Mouse (Mus musculus) megakaryocyte, embryonic 14.5 days (primary cell): ENCODE measurements at regions not wholly inside any gene's neighbourhood (a gene's known extent, or its start where the extent isn't known, plus 50 kb on each side); places are given as distances from the start of the nearest gene placed in this dataset.

Experiments
- H3K27me3 ChIP-seq: replicated peaks from 2 replicates; pipeline ENCODE3; 2012; ENCODE audit warnings: inconsistent platforms
- H3K36me3 ChIP-seq: replicated peaks from 2 replicates; pipeline ENCODE3; 2012; ENCODE audit warnings: low read length, inconsistent platforms, mixed read lengths
- H3K4me1 ChIP-seq: 2 replicates; pipeline ENCODE4 v1.6.1; 2012; ENCODE audit warnings: inconsistent platforms
- H3K4me3 ChIP-seq: replicated peaks from 2 replicates; pipeline ENCODE3; 2012; ENCODE audit warnings: moderate library complexity, mild to moderate bottlenecking, inconsistent platforms
- H3K9me3 ChIP-seq: 2 replicates; pipeline ENCODE4 v1.6.1; 2012; ENCODE audit warnings: inconsistent platforms
- FLI1 ChIP-seq: IDR thresholded peaks from 2 replicates; pipeline ENCODE4 v1.6.1; 2012; ENCODE audit warnings: low read length, inconsistent platforms, mixed read lengths
- GATA1 ChIP-seq: IDR thresholded peaks from 3 replicates; pipeline ENCODE4 v1.6.1; 2012; ENCODE audit warnings: mixed read lengths, low read length, inconsistent platforms, borderline replicate concordance

DNA sequence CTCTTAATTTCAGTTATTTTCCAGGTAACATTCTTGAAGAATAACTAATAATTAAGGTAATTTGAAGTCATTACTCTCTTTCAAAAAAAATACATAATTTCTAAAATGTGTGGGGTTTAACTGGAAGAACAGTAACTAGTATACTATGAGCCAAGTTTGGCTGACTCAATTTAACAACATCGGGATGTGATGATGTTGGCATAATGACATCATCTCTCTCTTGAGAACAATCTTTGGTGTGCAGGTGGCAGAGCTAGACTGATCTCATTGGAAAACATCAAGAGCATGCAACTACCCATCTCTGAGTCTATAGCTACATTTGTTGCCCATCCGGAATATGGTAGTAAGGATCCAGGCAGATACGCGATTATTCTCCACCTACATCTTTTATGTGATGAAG lies 1251.7 kb upstream of the Zeb2 start:
- Histone ChIP-seq H3K36me3 (no peaks in the 10 kb centered on the region), H3K9me3 (no peaks in the 10 kb centered on the region), H3K4me1 (peaks cover 11% of the 10 kb centered on the region), H3K27me3 (no peaks in the 10 kb centered on the region), H3K4me3 (no peak overlapping the region)
- TF ChIP-seq GATA1: no peak
- no peak for TF ChIP-seq FLI1

DNA sequence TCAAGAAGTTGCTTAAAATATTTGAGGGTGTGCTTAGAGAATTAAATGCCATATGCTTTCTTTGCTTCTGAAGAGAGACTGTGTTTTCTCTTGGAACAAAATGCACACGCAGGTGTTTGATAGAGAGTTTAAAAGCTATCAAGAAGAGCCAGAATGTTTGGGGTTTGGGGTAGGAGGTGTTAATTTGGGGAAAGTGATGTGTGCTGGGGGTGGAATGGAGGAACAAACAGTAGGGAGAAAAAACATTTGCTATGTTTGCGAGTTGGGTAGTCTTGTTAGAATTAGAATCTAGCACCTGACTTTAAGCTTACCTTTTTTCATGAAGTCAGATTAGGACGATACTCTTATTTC lies 1248.9 kb upstream of the Zeb2 start:
- no peaks in the 10 kb centered on the region for H3K27me3 ChIP-seq
- H3K36me3 ChIP-seq: no peaks in the 10 kb centered on the region
- no peaks in the 10 kb centered on the region for H3K9me3 ChIP-seq
- H3K4me3 ChIP-seq: no peak overlapping the region
- TF ChIP-seq GATA1: no peak
- no peak for TF ChIP-seq FLI1
- peaks cover 10% of the 10 kb centered on the region for H3K4me1 ChIP-seq

DNA sequence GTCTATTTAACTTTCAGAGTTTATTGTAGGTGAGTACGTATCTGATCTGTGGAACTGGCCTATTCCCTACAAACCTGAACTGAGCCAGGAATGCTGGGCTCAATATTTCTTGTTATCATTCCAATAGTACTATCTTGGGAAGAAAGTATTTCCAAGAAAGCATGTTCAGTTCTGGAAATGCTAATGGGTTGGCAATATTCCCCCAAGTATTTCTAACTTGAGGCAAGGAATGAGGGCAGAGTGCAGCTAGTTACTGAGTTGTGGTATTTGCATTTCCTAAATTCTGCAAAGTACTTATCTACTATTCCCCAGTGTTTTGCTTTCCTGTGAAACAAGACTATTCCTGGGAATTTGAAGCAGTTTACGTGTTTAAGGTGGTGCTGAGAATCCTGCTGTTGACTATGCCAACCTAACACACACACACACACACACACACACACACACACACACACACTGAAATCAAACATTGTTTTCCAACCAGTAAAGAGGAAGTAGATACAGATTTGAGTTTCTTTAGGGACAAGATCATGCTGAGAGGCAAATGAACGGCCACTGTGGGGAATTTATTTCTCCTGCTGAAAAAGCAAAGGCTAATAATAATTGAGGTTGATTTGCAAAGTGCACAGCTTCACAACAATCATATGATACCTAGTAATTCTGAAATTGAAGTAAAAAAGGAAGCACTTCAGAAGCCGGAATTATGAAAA lies 1248.4 kb upstream of the Zeb2 start:
- H3K9me3 ChIP-seq: no peaks in the 10 kb centered on the region
- no peaks in the 10 kb centered on the region for H3K36me3 ChIP-seq
- TF ChIP-seq FLI1 (no peak), GATA1 (no peak)

DNA sequence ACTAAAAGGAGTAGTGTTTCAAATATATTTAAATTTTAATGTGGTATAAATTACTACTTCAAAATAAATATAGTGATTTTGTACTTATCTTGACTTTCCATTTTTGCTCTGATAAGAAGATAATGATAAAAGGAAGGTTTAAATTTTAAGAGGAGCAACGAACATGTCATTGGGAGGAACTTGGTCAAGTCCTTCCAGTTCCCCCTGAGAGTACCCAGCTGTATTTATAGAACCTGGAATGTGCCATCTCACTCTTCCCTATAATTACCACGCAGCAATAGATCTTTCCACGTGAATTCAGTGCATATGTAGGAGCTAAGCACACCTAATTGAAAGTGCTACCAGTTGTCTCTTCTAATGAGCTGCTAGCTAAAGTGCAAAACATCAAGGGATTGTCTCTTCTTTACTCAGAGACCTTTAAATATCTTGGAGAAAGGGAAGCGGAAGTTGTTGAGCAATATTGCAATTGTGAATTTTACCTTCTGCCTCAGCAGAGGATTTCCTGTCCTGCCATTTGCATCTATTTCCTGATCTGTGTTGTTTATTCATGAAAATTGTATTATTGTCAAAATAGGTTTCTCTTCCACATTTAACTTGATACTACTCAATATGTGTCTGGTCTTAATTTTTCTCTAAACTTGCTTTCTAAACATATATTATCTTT lies 1243.0 kb upstream of the Zeb2 start:
- TF ChIP-seq GATA1 (no peak), FLI1 (no peak)
- H3K4me1 ChIP-seq: 0 out of 2 replicates have a peak, but pooled peaks cover 3% of the 10 kb centered on the region

More for the DNA sequence above, 1248.4 kb upstream of the Zeb2 start:
- Histone ChIP-seq H3K4me3 (no peak overlapping the region), H3K27me3 (no peaks in the 10 kb centered on the region), H3K4me1 (peaks cover 5% of the 10 kb centered on the region)

DNA sequence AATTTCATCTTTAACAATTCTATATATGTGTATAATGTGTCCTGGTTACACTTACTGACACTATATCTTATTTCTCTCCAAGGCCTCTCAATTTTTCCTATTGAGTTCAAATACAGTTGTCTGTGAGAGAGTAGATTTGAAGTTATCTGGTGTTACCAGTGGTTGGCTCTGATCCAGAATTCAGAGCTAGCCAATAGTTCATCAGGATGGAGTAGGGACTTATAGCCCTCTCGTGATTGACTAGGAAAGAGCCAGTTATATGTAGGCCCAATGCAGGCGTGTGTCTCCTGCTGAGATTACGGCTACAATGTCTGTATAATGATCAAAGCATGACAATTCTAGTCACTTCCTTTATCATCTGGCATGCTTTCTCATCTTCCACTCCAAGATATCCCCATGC lies 1241.0 kb upstream of the Zeb2 start:
- Histone ChIP-seq H3K4me1 (0 out of 2 replicates have a peak, but pooled peaks cover 3% of the 10 kb centered on the region), H3K9me3 (no peaks in the 10 kb centered on the region), H3K36me3 (no peaks in the 10 kb centered on the region), H3K4me3 (no peak overlapping the region), H3K27me3 (no peaks in the 10 kb centered on the region)
- TF ChIP-seq GATA1: no peak
- no peak for TF ChIP-seq FLI1

More for the DNA sequence above, 1243.0 kb upstream of the Zeb2 start:
- no peaks in the 10 kb centered on the region for H3K36me3 ChIP-seq
- no peaks in the 10 kb centered on the region for H3K9me3 ChIP-seq
- H3K4me3 ChIP-seq: no peak overlapping the region
- no peaks in the 10 kb centered on the region for H3K27me3 ChIP-seq

DNA sequence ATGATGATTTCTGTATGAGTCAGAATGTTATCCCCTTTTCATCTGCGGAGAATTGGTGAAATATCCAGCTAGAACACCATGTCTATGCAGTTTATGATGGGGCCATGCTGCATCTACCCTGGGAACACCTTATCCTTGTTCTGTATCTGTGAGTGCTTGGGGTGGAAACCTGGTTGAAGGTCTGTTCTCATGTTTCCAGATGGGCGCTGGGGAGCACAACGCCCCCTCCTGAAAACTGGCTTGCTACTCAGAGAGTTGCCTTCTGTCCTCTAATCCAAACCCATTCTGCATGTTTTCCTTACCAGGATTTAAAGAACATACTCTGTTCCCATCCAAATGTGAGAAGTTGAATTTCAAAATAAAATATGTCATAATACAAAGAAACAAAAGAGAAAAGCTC lies 1239.5 kb upstream of the Zeb2 start:
- H3K9me3 ChIP-seq: no peaks in the 10 kb centered on the region
- no peaks in the 10 kb centered on the region for H3K36me3 ChIP-seq
- no peak overlapping the region for H3K4me3 ChIP-seq
- TF ChIP-seq GATA1 (no peak), FLI1 (no peak)
- H3K27me3 ChIP-seq: no peaks in the 10 kb centered on the region
- 0 out of 2 replicates have a peak, but pooled peaks cover 3% of the 10 kb centered on the region for H3K4me1 ChIP-seq

DNA sequence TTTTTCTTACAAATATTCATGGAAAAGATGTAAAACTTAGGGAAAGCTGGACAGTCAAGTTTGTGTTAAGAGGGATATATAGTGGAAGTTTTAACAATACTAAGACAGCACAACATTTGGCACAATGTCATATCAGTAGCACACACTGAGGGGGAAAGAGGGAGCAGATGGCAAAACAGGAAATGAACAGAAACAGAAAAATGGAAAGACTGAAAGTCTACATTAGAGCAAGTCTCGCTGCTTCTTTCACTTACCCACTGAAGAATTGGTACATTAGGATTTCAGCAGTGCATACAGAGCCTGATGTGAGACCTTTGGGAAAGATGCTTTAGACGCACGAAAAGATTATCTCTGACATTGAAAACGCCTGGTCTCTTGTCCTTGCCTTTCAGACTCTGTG lies 1223.5 kb upstream of the Zeb2 start:
- H3K4me1 ChIP-seq: no peaks in the 10 kb centered on the region
- H3K27me3 ChIP-seq: no peaks in the 10 kb centered on the region
- no peak overlapping the region for H3K4me3 ChIP-seq
- no peaks in the 10 kb centered on the region for H3K9me3 ChIP-seq
- no peaks in the 10 kb centered on the region for H3K36me3 ChIP-seq
- TF ChIP-seq GATA1 (no peak), FLI1 (no peak)

DNA sequence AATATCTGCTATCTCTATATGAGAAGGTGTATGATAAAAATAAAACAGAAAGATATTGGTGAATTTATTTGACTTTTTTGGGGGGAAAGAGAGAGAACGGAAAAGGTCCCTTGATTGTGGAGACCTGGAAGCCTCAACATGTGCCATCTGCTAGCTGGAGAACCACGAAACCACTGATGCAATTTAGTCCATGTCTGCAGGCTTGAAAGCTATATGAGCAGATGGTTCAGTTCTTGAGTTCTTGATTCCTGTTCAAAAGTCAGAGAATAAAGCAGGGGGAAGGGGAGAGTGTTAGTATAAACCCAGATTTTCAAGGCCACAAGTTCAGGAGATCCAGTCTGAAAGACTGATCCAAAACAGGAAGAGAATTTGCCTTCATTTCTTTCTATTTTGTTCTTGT lies 1199.5 kb upstream of the Zeb2 start:
- no peak for TF ChIP-seq FLI1
- no peak for TF ChIP-seq GATA1
- Histone ChIP-seq H3K4me1 (no peaks in the 10 kb centered on the region), H3K36me3 (no peaks in the 10 kb centered on the region), H3K27me3 (no peaks in the 10 kb centered on the region), H3K4me3 (no peak overlapping the region), H3K9me3 (no peaks in the 10 kb centered on the region)

DNA sequence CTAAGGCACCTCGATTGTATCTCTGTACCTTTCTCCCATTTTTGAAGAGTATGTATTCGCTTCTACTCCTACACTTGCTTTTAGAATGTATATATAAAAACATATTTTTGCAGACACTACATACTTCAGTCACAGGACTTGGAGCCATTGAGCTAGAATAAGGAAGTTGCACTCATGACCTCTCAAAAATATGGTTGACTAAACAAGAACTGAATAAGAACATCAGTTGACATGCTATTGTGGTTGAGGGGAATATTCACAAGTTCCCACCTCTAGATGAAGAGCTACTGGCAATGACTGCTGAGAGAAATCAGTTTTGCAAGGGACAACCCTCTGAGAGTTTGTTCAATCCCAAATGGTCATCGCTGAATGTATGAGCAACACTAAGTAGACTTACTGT lies 1198.0 kb upstream of the Zeb2 start:
- no peaks in the 10 kb centered on the region for H3K4me1 ChIP-seq
- H3K4me3 ChIP-seq: no peak overlapping the region
- no peaks in the 10 kb centered on the region for H3K36me3 ChIP-seq
- H3K27me3 ChIP-seq: no peaks in the 10 kb centered on the region
- TF ChIP-seq GATA1 (no peak), FLI1 (no peak)
- no peaks in the 10 kb centered on the region for H3K9me3 ChIP-seq

DNA sequence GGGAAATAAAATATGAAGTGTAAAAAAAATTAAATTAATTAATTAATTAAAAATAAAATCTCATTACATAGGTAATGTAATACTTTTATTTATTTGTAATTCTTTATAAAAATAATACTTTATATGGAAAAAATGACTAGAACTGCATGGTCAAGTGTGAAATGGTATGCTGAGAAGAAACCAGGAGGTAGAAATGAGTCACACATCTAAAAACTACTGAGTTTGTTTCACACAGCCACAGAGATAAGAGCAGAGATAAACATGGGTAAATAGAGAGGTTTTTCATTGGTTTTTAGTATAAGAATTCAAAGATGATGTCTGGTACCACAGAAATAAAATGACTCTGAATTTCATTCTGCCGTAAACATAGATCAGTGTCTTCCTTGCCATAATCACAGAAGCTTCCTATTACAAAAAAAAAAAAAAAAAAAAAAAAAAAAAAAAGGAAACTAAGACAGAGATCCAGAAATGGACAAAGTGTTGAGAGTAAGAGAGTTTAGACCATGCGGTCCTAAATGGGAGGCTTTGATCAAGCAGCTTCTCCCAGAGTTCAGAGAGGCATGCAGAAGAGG lies 1190.5 kb upstream of the Zeb2 start:
- Histone ChIP-seq H3K27me3 (no peaks in the 10 kb centered on the region), H3K36me3 (no peaks in the 10 kb centered on the region), H3K4me1 (no peaks in the 10 kb centered on the region), H3K4me3 (no peak overlapping the region), H3K9me3 (no peaks in the 10 kb centered on the region)
- no peak for TF ChIP-seq GATA1
- TF ChIP-seq FLI1: no peak
